Mouse (Mus musculus): ENCODE measurements at regions not wholly inside any gene's neighbourhood (a gene's known extent, or its start where the extent isn't known, plus 50 kb on each side); places are given as distances from the start of the nearest gene placed in this dataset.

DNA sequence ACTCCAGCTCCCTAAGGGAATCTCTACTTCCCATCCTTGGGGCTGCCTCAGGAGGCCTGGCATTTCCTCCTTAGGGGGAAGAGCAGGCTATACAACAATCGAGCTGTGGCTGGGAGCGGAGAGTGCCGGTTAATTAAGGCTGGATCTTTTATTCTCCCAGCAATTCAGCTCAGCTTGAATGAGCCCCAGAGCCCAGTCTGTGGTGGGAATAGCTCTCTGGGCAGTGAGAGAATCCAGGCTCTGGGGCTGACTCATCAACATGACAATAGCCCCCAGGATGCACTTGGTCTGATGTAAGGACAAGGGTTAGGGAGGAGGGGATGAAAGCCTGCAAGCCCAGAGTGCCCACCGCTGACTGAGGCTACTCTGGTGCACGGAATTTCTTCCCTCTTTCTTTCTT is 280.2 kb upstream of the Sox9 start:
- no peak for DNase-seq (ENCODE audit: low read depth, low spot score)
- no peaks in the 10 kb centered on the region for H3K9me3 ChIP-seq (replicated peaks; ENCODE audit: insufficient read depth, low read length)
- H3K79me2 ChIP-seq (ENCODE audit: control insufficient read depth, insufficient read depth, low read length, poor library complexity), result no peaks in the 10 kb centered on the region
- no peak overlapping the region for H3K4me3 ChIP-seq (ENCODE audit: control insufficient read depth in 1 of 2, insufficient read depth in 1 of 2, low read depth in 2 of 2, low read length in 2 of 2)
- no peaks in the 10 kb centered on the region for H3K36me3 ChIP-seq (ENCODE audit: control insufficient read depth in 1 of 2, insufficient read depth in 2 of 2, low read length in 2 of 2)
- H3K27ac ChIP-seq (ENCODE audit: control insufficient read depth, low read depth, low read length), result no peak overlapping the region
- no peaks in the 10 kb centered on the region for H3K4me1 ChIP-seq (ENCODE audit: control insufficient read depth in 1 of 2, insufficient read depth in 2 of 2, low read length in 2 of 2)
- no peak overlapping the region for H3K9ac ChIP-seq (ENCODE audit: control insufficient read depth, low read depth, low read length, poor library complexity, severe bottlenecking)
- no peaks in the 10 kb centered on the region for H3K27me3 ChIP-seq (ENCODE audit: control insufficient read depth in 1 of 2, insufficient read depth in 2 of 2, low read length in 2 of 2)
- TF ChIP-seq GATA1 (IDR thresholded peaks at IDR 0.05; ENCODE audit: low read depth, low read length) (no peak), RCOR1 (IDR thresholded peaks at IDR 0.05; ENCODE audit: low read depth, low read length) (no peak), ZMIZ1 (IDR thresholded peaks at IDR 0.05; ENCODE audit: low read depth, low read length) (no peak), E2F4 (IDR thresholded peaks at IDR 0.05; ENCODE audit: borderline replicate concordance, low read depth, low read length) (no peak), MAZ (IDR thresholded peaks at IDR 0.05; ENCODE audit: low read depth, low read length) (no peak), MXI1 (IDR thresholded peaks at IDR 0.05; ENCODE audit: low read depth, low read length) (no peak), NRF1 (IDR thresholded peaks at IDR 0.05; ENCODE audit: insufficient read depth, low read depth, low read length, poor library complexity, severe bottlenecking) (no peak), CHD1 (IDR thresholded peaks at IDR 0.05; ENCODE audit: low read depth, low read length) (no peak), CTCF (IDR thresholded peaks at IDR 0.05 in 2 of 3, conservative IDR thresholded peaks at IDR 0.05 in 1 of 3; ENCODE audit: control insufficient read depth in 1 of 3, insufficient read depth in 1 of 3, low read depth in 2 of 3, low read length in 3 of 3, poor library complexity in 1 of 3, severe bottlenecking in 1 of 3) (no peak), MYC (IDR thresholded peaks at IDR 0.05; ENCODE audit: low read depth, low read length) (no peak), MEF2A (IDR thresholded peaks at IDR 0.05; ENCODE audit: extremely low read depth, insufficient replicate concordance, low read depth, low read length, poor library complexity, severe bottlenecking) (no peak), USF1 (IDR thresholded peaks at IDR 0.05; ENCODE audit: low read depth, low read length) (no peak), NELFE (IDR thresholded peaks at IDR 0.05; ENCODE audit: low read depth, low read length) (no peak), ETS1 (IDR thresholded peaks at IDR 0.05; ENCODE audit: low read depth, low read length) (no peak), USF2 (IDR thresholded peaks at IDR 0.05; ENCODE audit: borderline replicate concordance in 1 of 2, insufficient read depth in 1 of 2, low read depth in 1 of 2, low read length in 2 of 2) (no peak), UBTF (IDR thresholded peaks at IDR 0.05; ENCODE audit: borderline replicate concordance, insufficient read depth, low read depth, low read length) (no peak), KAT2A (conservative IDR thresholded peaks at IDR 0.05; ENCODE audit: low read depth, low read length) (no peak)

DNA sequence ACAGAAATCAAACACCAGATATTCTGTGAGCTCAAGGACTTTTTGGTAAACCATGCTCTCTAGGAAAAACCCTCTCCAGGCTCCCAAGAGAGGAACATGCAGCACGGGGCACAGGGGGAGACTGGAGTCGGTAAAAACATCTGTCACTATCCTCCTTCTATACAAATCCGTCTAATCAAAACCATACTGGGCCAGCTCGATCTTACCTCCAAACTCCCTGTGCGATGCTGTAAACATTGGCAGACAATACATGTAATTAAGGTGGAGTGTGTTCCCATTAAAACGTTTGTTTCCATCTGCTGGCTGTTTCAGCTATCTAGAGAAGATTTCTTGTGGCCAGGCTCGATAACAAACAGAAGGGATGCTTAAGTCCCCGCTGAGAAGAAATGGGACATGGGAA is 262.9 kb upstream of the Sox9 start:
- H3K27me3 ChIP-seq (ENCODE audit: control insufficient read depth in 1 of 2, insufficient read depth in 2 of 2, low read length in 2 of 2), result no peaks in the 10 kb centered on the region
- no peaks in the 10 kb centered on the region for H3K36me3 ChIP-seq (ENCODE audit: control insufficient read depth in 1 of 2, insufficient read depth in 2 of 2, low read length in 2 of 2)
- no peak overlapping the region for H3K9ac ChIP-seq (ENCODE audit: control insufficient read depth, low read depth, low read length, poor library complexity, severe bottlenecking)
- no peaks in the 10 kb centered on the region for H3K9me3 ChIP-seq (replicated peaks; ENCODE audit: insufficient read depth, low read length)
- no peak overlapping the region for H3K27ac ChIP-seq (ENCODE audit: control insufficient read depth, low read depth, low read length)
- TF ChIP-seq TCF12 (IDR thresholded peaks at IDR 0.05; ENCODE audit: low read depth, low read length) (no peak), MEF2A (IDR thresholded peaks at IDR 0.05; ENCODE audit: extremely low read depth, insufficient replicate concordance, low read depth, low read length, poor library complexity, severe bottlenecking) (no peak), TAL1 (IDR thresholded peaks at IDR 0.05; ENCODE audit: low read length) (no peak), ZNF384 (IDR thresholded peaks at IDR 0.05; ENCODE audit: low read depth, low read length) (no peak), ZMIZ1 (IDR thresholded peaks at IDR 0.05; ENCODE audit: low read depth, low read length) (no peak), POLR2AphosphoS5 (IDR thresholded peaks at IDR 0.05; ENCODE audit: borderline replicate concordance, low read depth, low read length) (no peak), ETS1 (IDR thresholded peaks at IDR 0.05; ENCODE audit: low read depth, low read length) (no peak), MAFK (IDR thresholded peaks at IDR 0.05; ENCODE audit: borderline replicate concordance, low read depth, low read length) (no peak), GABPA (IDR thresholded peaks at IDR 0.05; ENCODE audit: low read depth, low read length) (no peak), MAZ (IDR thresholded peaks at IDR 0.05; ENCODE audit: low read depth, low read length) (no peak), RAD21 (IDR thresholded peaks at IDR 0.05; ENCODE audit: low read depth, low read length) (no peak), CTCF (IDR thresholded peaks at IDR 0.05 in 2 of 3, conservative IDR thresholded peaks at IDR 0.05 in 1 of 3; ENCODE audit: control insufficient read depth in 1 of 3, insufficient read depth in 1 of 3, low read depth in 2 of 3, low read length in 3 of 3, poor library complexity in 1 of 3, severe bottlenecking in 1 of 3) (no peak), USF1 (IDR thresholded peaks at IDR 0.05; ENCODE audit: low read depth, low read length) (no peak), ZKSCAN1 (IDR thresholded peaks at IDR 0.05; ENCODE audit: low read depth, low read length) (no peak), POLR2A (IDR thresholded peaks at IDR 0.05; ENCODE audit: control insufficient read depth in 1 of 2, insufficient read depth in 1 of 2, low read depth in 1 of 2, low read length in 2 of 2, poor library complexity in 1 of 2) (no peak)
- H3K4me1 ChIP-seq (ENCODE audit: control insufficient read depth in 1 of 2, insufficient read depth in 2 of 2, low read length in 2 of 2), result no peaks in the 10 kb centered on the region
- H3K79me2 ChIP-seq (ENCODE audit: control insufficient read depth, insufficient read depth, low read length, poor library complexity), result no peaks in the 10 kb centered on the region
- no peak for DNase-seq (ENCODE audit: low read depth, low spot score)
- H3K4me3 ChIP-seq (ENCODE audit: control insufficient read depth in 1 of 2, insufficient read depth in 1 of 2, low read depth in 2 of 2, low read length in 2 of 2), result no peak overlapping the region
